Comparison of ENCODE assay signal across 9 mouse cellular contexts in the genomic region with DNA sequence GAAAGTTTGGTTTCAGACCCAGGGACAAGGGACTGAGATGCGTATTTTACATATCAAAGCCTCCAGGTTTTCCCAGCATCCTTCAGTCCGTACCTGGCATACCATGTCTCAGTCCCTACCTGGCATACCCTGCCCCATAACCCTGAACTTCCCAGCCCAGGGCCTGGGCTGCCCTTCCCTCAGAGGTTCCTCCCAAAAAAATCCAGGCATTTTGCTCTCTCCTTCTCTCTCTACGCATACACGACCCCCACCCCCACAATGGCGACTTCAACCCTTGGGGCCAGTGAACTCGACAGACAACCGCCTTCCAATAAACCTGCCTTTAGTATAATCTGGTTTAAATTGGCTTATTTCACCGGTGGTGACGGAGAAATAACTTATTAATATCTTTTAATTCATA. TPM values are rescaled to one million over a fixed set of nuclear protein-coding genes. Genes with fewer than 3 reads are reported as not detected.
A peak's percentile ranks its signal among the peaks of the same experiment; 100 is the strongest.
DNase-seq lines count a peak whose midpoint lies in the region; ATAC-seq lines count a peak whose summit lies in the region.
"Had no signal": no experiment of that assay in that cellular context is flagged by ENCODE, and none has a peak within 500 bp of the region (broad histone marks: within the 10 kb centered on the region; RNA-seq: fewer than 3 reads in every experiment).

No protein-coding gene starts in this region.

- H3K4me3 ChIP-seq in neural tube, embryonic 11.5 days (ENCODE audit: low read depth, low read length), result peak overlapping the region; percentile 65
- peak overlapping the region; percentile 78 for H3K4me3 ChIP-seq in limb, embryonic 13.5 days

- WGBS in neural tube, embryonic 11.5 days, result 46% methylated on average over 9 of the region's 9 CpGs
- WGBS in limb, embryonic 13.5 days, result 44% methylated on average over 9 of the region's 9 CpGs

- 0 out of 2 replicates have a peak, but pooled peaks have one; percentile 28 for ATAC-seq in neural tube, embryonic 11.5 days (ENCODE audit: insufficient read depth, low FRiP score, low TSS enrichment)
- no peak; the same call in 1 of the 2 replicates for ATAC-seq in limb, embryonic 13.5 days (ENCODE audit: low FRiP score, low read depth)
- no peak for ATAC-seq in megakaryocyte-erythroid progenitor cell, adult 5-6 weeks (replicated peaks; ENCODE audit: low FRiP score, low TSS enrichment, poor library complexity, severe bottlenecking)

- H3K27ac ChIP-seq in neural tube, embryonic 11.5 days (ENCODE audit: low read depth, low read length), result no peak overlapping the region
- no peak overlapping the region for H3K27ac ChIP-seq in limb, embryonic 13.5 days

- peak; percentile 26 to 29 for DNase-seq in cerebellum, postnatal 10 days
- no peak for DNase-seq in cerebellum, postnatal 25 days
- no peak for DNase-seq in neural tube, embryonic 11.5 days (ENCODE audit: low spot score)
- DNase-seq in neural tube, embryonic 10.5 days (ENCODE audit: extremely low spot score, low spot score), result no peak
- peak; percentile 6 for DNase-seq in splenic B cell, adult 2 months (ENCODE audit: low read depth, low spot score)
- DNase-seq in left cerebral cortex, adult 11 months (ENCODE audit: low spot score), result no peak

- H3K9me3 ChIP-seq in neural tube, embryonic 11.5 days (ENCODE audit: control insufficient read depth, low read length), result no peaks in the 10 kb centered on the region
- no peaks in the 10 kb centered on the region for H3K9me3 ChIP-seq in limb, embryonic 13.5 days

- H3K9ac ChIP-seq in neural tube, embryonic 11.5 days (ENCODE audit: low read length), result no peak overlapping the region
- H3K9ac ChIP-seq in limb, embryonic 13.5 days, result no peak overlapping the region

- H3K4me2 ChIP-seq in neural tube, embryonic 11.5 days (ENCODE audit: low read depth), result peak overlapping the region; percentile 81; the same call in 1 of the 2 replicates
- peak overlapping the region; percentile 82 for H3K4me2 ChIP-seq in limb, embryonic 13.5 days (replicated peaks)

- no peaks in the 10 kb centered on the region; the same call in 1 of the 2 replicates for H3K4me1 ChIP-seq in neural tube, embryonic 11.5 days (ENCODE audit: control insufficient read depth, insufficient read depth, low read length)
- H3K4me1 ChIP-seq in limb, embryonic 13.5 days, result peaks cover 12% of the 10 kb centered on the region

- no peaks in the 10 kb centered on the region for H3K27me3 ChIP-seq in neural tube, embryonic 11.5 days (ENCODE audit: control insufficient read depth, insufficient read depth, low read length)
- no peaks in the 10 kb centered on the region for H3K27me3 ChIP-seq in limb, embryonic 13.5 days
- no peaks in the 10 kb centered on the region for H3K27me3 ChIP-seq in splenic B cell, adult 2 months (ENCODE audit: control insufficient read depth, insufficient read depth, low read length, poor library complexity, severe bottlenecking)

- H3K36me3 ChIP-seq in neural tube, embryonic 11.5 days (ENCODE audit: control insufficient read depth, insufficient read depth, low read length), result peaks cover 7% of the 10 kb centered on the region; the same call in 1 of the 2 replicates
- H3K36me3 ChIP-seq in limb, embryonic 13.5 days, result peaks cover 13% of the 10 kb centered on the region
- H3K36me3 ChIP-seq in splenic B cell, adult 2 months (ENCODE audit: control insufficient read depth, insufficient read depth, low read length, poor library complexity, severe bottlenecking), result no peaks in the 10 kb centered on the region

RNA-seq across cellular contexts. Expression of a gene that starts 0.4 kb away (rescaled TPM):
- 24.2 and 25.7 TPM in 2 replicates for polyA plus RNA-seq in neural tube, embryonic 11.5 days (2014; fragmentation: Nextera tagmentation; extraction: Ambion mirVana)
- polyA plus RNA-seq in limb, embryonic 13.5 days (2015; fragmentation: Nextera tagmentation; extraction: Ambion mirVana), result 24.0 and 24.9 TPM in 2 replicates
- 22.7 TPM in 2 replicates for total RNA-seq in megakaryocyte-erythroid progenitor cell, adult 5-6 weeks (2014; fragmentation: Nextera tagmentation)
- 20.9 and 27.3 TPM in 2 replicates for total RNA-seq in megakaryocyte-erythroid progenitor cell, adult 5-6 weeks (2017)

RNA-seq across cellular contexts. Expression of a gene that starts 47.1 kb away (rescaled TPM):
- 2.6 and 4.2 TPM in 2 replicates for polyA plus RNA-seq in neural tube, embryonic 11.5 days (2014; fragmentation: Nextera tagmentation; extraction: Ambion mirVana)
- not detected in 2 replicates for polyA plus RNA-seq in limb, embryonic 13.5 days (2015; fragmentation: Nextera tagmentation; extraction: Ambion mirVana)
- not detected in 2 replicates for total RNA-seq in megakaryocyte-erythroid progenitor cell, adult 5-6 weeks (2014; fragmentation: Nextera tagmentation)
- total RNA-seq in megakaryocyte-erythroid progenitor cell, adult 5-6 weeks (2017), result not detected in 2 replicates
- total RNA-seq: hematopoietic stem cell, adult 5-6 weeks had no signal

RNA-seq across cellular contexts. Expression of a gene that starts 48.3 kb away (rescaled TPM):
- polyA plus RNA-seq in neural tube, embryonic 11.5 days (2014; fragmentation: Nextera tagmentation; extraction: Ambion mirVana), result 20.3 and 27.9 TPM in 2 replicates
- polyA plus RNA-seq in limb, embryonic 13.5 days (2015; fragmentation: Nextera tagmentation; extraction: Ambion mirVana), result 0.09 TPM in 1 of 2 replicates, not detected in the other
- total RNA-seq in megakaryocyte-erythroid progenitor cell, adult 5-6 weeks (2014; fragmentation: Nextera tagmentation), result not detected in 2 replicates
- total RNA-seq in megakaryocyte-erythroid progenitor cell, adult 5-6 weeks (2017), result not detected in 2 replicates
- total RNA-seq: hematopoietic stem cell, adult 5-6 weeks had no signal

Comparison
In these comparisons a context has a peak if more than half of its experiments do, and no peak if none do; other contexts are left out.
1. DNase-seq: peak in cerebellum, postnatal 10 days (2 of 2) and splenic B cell, adult 2 months (single experiment); none in cerebellum, postnatal 25 days (0 of 2), neural tube, embryonic 11.5 days (single experiment), neural tube, embryonic 10.5 days (single experiment) and left cerebral cortex, adult 11 months (single experiment).
2. RNA of a gene that starts 48.3 kb away (polyA plus RNA-seq): 20.3 to 27.9 TPM in neural tube, embryonic 11.5 days; 0.09 TPM in limb, embryonic 13.5 days; every median in the first group is over 10 times any median in the second.